Mouse (Mus musculus) left cerebral cortex, adult 2 months (tissue): ENCODE measurements at regions not wholly inside any gene's neighbourhood (a gene's known extent, or its start where the extent isn't known, plus 50 kb on each side); places are given as distances from the start of the nearest gene placed in this dataset.

Experiments
- DNase-seq, 2 experiments: peaks; one replicate each; pipeline ENCODE4 v3.0.0; 2021 to 2022; ENCODE audit warnings: low spot score in 2 of 2, mixed read lengths in 1 of 2; ENCODE audit errors: extremely low spot score in 1 of 2
- H3K27ac ChIP-seq: fragments of 200-600 bp; 2 replicates; pipeline ENCODE4 v1.8.1; 2022
- H3K4me3 ChIP-seq: fragments of 200-600 bp; 2 replicates; pipeline ENCODE4 v1.8.1; 2022
- CTCF ChIP-seq: fragments of 200-600 bp; IDR thresholded peaks from 2 replicates; pipeline ENCODE4 v1.8.1; 2022; ENCODE audit warnings: antibody characterized with exemption, mild to moderate bottlenecking, moderate library complexity
- intact Hi-C: fragments of 180-260 bp; cut with DNase I; formaldehyde crosslinking; loops from one replicate; pipeline ENCODE4 v1.15.1; 2025

- DNase-seq: no peak
- Histone ChIP-seq H3K4me3 (no peak overlapping the region), H3K27ac (no peak overlapping the region)
- TF ChIP-seq CTCF: no peak
- intact Hi-C loops: no loop called here
These were observed 126.9 kb upstream of the Pabpc6 start for GRCm38 (mm10) chr17:9796225-9796988.

- Histone ChIP-seq H3K4me3 (no peak overlapping the region), H3K27ac (no peak overlapping the region)
- DNase-seq: no peak
- intact Hi-C loops: loop anchor here (5.0 kb wide), 1 partner anchor 123 kb away; no protein-coding TSS in a partner anchor
- TF ChIP-seq CTCF: no peak
These were observed 109.3 kb upstream of the Pabpc6 start for GRCm38 (mm10) chr17:9778866-9779265.

- H3K4me3 ChIP-seq: no peak overlapping the region
- no peak for DNase-seq
- intact Hi-C loops: loop anchor here (5.0 kb wide), 1 partner anchor 125 kb away; no protein-coding TSS in a partner anchor
- peak overlapping the region; percentile 66 for H3K27ac ChIP-seq
- TF ChIP-seq CTCF: no peak
These were observed 107.6 kb upstream of the Pabpc6 start for GRCm38 (mm10) chr17:9777165-9777564.

- no peak for TF ChIP-seq CTCF
- intact Hi-C loops: loop anchor here (5.0 kb wide), 1 partner anchor 126 kb away; no protein-coding TSS in a partner anchor
- DNase-seq: peak; percentile 36 to 56
- Histone ChIP-seq H3K27ac (peak overlapping the region; percentile 66), H3K4me3 (no peak overlapping the region)
These were observed 106.9 kb upstream of the Pabpc6 start for GRCm38 (mm10) chr17:9776286-9777016.

- intact Hi-C loops: loop anchor here (5.0 kb wide), 1 partner anchor 127 kb away; no protein-coding TSS in a partner anchor
- TF ChIP-seq CTCF: no peak
- Histone ChIP-seq H3K4me3 (no peak overlapping the region), H3K27ac (peak overlapping the region; percentile 45)
- peak in 1 of 2 experiments; percentile 56 for DNase-seq
These were observed 106.2 kb upstream of the Pabpc6 start for GRCm38 (mm10) chr17:9775668-9776151.

- DNase-seq: no peak
- no peak for TF ChIP-seq CTCF
These were observed 105.5 kb upstream of the Pabpc6 start for GRCm38 (mm10) chr17:9774740-9775629.

GRCm38 (mm10) chr17:9773744-9774143 lies 104.2 kb upstream of the Pabpc6 start:
- no peak overlapping the region for H3K27ac ChIP-seq
- DNase-seq: no peak
- no peak for TF ChIP-seq CTCF
- intact Hi-C loops: no loop called here
- no peak overlapping the region for H3K4me3 ChIP-seq

More at GRCm38 (mm10) chr17:9774740-9775629, 105.5 kb upstream of the Pabpc6 start:
- H3K27ac ChIP-seq: peak overlapping the region; percentile 45
- H3K4me3 ChIP-seq: no peak overlapping the region
- intact Hi-C loops: loop anchor here (5.0 kb wide), 1 partner anchor 127 kb away; no protein-coding TSS in a partner anchor

- Histone ChIP-seq H3K4me3 (no peak overlapping the region), H3K27ac (peak overlapping the region; percentile 40; the same call in 1 of the 2 replicates)
- intact Hi-C loops: loop anchor here (10.0 kb wide), 2 partner anchors 327 to 427 kb away; no protein-coding TSS in a partner anchor
- DNase-seq: no peak
- no peak for TF ChIP-seq CTCF
These were observed 98.8 kb upstream of the Pabpc6 start for GRCm38 (mm10) chr17:9768275-9768674.

- intact Hi-C loops: loop anchor here (2.0 to 10.0 kb wide), 3 partner anchors 329 to 553 kb away; partner anchors contain the start of gene Qk
- Histone ChIP-seq H3K4me3 (no peak overlapping the region), H3K27ac (peak overlapping the region; percentile 91)
- DNase-seq: no peak
- no peak for TF ChIP-seq CTCF
These were observed 96.2 kb upstream of the Pabpc6 start for GRCm38 (mm10) chr17:9765680-9766250.

GRCm38 (mm10) chr17:9764701-9765359 lies 95.3 kb upstream of the Pabpc6 start:
- intact Hi-C loops: loop anchor here (2.0 to 10.0 kb wide), 3 partner anchors 330 to 554 kb away; partner anchors contain the start of gene Qk
- peak overlapping the region; percentile 91 for H3K27ac ChIP-seq
- TF ChIP-seq CTCF: no peak
- peak; percentile 33 to 57 for DNase-seq
- peak overlapping the region; percentile 49 for H3K4me3 ChIP-seq
